Mouse (Mus musculus) layer of hippocampus, postnatal 25 days (tissue): Measurements from ENCODE around the gene Dclre1a. TPM values are rescaled to one million over a fixed set of nuclear protein-coding genes. Genes with fewer than 3 reads are reported as not detected.
A peak's percentile ranks its signal among the peaks of the same experiment; 100 is the strongest.
"Not testable (repeated sequence)": the region's sequence is repeated elsewhere in the genome, so short reads cannot be mapped to it uniquely, and the experiment has no call there.

Experiments used
- DNase-seq, 2 experiments: peaks; one replicate each; pipeline ENCODE4 v3.0.0; 2022; ENCODE audit warnings: mixed read lengths in 2 of 2, low spot score in 1 of 2; ENCODE audit errors: extremely low spot score in 1 of 2
- total RNA-seq, 2 experiments: library from RNA; stranded (reverse); gene quantifications; 2 replicates each; pipeline ENCODE4 v1.2.3; 2021

Dclre1a gene
- total RNA-seq, 2 experiments from 2014 or later, result 5.3 to 8.5 TPM

DNA sequence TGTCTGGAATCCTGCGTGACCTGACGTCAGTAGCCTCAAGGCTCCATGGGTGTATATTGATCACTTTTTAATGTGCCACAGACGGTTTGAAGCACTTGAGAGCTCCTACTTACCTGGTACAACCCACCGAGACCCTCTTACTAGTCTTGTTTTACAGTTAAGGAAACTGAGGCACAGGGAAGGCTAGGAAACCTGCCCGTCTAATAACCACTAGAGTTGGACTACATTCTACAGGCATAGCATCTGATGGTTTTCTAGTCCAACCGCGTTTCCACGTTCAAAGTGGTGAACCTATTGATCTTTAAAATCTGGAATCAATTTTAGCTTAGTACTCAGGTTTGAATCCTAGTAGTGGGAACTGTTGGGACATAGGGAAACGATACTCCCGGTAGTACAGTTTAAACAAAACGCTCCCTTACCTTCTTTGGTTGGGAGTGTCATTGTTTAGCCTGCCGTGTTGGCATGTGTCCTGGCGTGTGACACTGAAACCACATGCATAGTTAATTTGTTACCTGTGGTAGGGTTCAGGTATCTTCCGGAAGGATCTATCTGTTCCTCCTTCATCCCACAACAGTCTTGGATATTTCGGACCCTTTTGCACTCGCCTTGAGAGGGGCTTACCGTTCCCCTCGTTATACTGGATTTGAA lies 1.1 kb upstream of the Dclre1a start:
- DNase-seq, result no peak

DNA sequence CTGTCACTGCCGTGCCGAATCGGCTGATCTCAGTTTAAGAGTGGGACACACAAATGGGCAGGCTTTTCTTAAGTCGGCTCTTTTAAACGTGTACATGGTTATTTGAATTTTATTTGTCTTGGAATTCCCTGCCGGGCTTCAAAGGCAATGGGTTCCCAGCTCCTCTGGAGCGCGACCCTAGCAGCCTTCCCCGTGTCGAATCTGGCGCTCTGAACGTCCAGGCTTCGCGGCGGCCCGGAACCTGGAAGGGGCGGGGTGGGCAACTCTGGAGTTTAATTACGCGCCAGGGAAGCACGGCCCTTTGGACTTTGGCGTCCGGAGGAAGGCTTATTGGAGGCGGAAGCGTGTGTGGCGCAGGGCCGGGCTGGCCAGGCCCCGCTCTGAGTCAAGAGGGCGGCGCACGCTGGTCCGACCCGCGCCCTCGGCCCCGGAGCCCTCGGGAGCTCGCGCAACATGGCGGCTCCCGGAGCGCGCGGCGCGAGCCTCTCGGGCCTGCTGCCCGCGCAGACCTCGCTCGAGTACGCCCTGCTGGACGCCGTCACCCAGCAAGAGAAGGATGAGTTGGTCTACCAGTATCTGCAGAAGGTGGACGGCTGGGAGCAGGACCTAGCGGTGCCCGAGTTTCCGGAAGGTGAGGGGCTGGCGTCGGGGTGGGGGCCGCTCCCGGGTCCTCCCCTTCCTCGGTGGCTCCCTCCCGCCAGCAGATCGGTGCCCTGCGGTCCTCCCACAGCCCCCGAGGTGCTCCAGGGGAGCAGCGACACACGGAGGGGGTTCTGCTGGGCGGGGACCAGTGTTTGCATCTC lies 409 bp upstream of the Dclre1a start, which contains the start of gene Nhlrc2:
Gene Nhlrc2, plus strand, starts transcription at position 32 of the 803 bp plus-strand sequence.
- peak; percentile 74 to 77 for DNase-seq

DNA sequence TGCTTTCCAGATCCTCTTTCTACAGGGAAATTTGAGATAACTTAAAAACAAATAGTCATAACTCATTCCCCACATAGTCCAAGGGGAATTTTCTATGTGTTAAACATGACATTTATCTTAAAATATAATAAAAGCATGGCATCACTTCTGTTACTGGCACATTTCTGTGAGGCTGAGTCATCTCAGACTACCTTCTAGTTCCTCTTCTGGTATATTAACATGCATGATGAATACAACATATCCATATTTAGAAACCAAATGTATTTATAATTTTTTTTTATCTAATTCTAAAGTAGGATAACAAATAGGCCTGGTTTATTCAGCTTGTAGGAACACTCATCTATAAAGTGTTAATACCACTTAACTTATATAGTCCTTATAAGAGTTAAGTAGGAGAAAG lies 2.0 kb downstream of the Dclre1a start:
- no peak for DNase-seq

DNA sequence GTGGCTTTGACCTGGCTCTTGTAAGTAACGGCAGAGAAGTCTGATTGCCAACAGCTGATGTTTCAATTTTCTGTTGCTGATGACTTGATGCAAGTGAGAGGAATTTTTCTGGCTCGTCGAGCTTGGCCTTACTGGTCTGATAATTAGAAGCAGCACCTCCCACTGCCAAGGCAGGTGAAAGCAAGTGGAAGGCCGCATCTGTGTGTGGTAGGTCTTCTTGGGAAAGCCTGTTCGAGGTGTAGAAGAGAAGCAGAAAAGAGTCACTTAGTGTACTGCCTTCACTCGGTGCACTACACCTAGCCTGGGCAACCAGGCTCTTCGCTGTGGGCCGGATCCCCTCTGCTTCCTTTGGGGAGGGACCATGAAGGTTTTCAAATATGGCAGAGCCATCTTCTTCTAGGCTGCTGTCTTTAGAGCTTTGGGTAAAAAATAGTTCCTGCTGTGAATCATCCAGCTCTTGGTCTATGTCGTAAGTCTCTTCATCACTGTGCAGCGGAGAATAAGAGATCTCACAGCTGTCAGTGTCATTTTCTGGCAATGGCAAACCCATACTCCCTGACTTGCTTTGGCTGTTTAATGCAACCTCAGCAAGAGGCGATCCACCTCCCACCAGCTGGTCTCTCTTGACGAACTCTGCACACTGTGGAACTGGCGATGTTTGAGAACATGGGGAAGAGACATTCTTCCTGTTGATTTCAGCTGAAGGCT lies 3.2 kb downstream of the Dclre1a start:
- DNase-seq, result no peak

DNA sequence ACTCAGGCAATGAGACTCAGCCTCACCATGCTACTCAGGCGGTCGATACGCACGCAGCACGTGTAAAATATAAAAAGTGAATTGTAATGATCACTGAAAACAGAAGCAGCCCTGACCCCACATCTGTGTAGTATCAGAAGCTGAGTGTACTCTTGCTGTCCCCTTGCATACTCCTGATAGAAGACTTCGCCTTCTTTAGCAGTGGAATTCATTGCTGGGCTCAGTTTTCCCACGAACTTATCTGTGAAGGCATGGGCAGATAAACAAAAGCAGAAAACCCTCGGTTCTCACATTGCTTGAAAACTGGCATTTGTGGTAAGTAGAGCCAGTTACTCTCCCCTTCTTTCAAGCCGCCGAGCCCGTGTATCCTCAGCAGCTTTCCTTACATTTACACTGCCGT lies 4.7 kb downstream of the Dclre1a start:
- no peak for DNase-seq

DNA sequence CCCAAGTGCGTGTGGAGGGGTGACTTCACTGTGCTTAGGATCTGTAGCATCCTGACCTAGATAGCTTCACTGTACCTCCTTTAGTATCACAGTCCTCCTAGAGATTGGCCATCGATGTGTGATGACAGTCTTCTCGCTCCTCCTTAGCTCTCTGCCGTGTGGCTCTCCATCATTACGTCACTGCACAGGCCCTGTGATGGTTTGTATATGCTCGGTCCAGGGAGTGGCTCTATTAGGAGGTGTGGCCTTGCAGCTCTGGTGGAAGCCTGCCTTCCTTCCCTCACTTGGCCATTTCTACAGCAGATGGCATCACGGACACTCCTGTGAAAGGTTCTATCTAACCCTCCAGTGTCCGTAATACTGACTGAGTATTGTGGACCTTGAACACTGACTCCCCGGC lies 12.3 kb downstream of the Dclre1a start:
- DNase-seq, result no peak

DNA sequence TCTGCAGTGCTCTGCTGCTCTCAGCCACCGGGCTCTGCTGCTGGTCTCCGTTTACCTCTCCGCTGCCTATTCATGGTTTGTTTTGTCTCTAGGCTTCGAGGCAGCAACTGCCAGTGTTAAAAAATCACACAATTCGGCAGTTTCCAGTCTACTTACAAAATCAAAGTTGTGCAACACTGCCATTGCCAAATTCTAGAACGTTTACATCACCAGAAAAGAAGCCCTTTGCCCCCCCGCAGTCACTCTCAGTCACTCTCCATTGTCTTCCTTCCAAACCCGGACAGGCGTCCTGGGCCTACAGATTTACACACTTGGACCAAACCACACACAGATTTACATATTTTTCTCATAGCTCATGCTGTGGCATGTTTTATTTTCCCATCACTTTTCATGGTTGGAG lies 13.0 kb downstream of the Dclre1a start:
- no peak for DNase-seq

DNA sequence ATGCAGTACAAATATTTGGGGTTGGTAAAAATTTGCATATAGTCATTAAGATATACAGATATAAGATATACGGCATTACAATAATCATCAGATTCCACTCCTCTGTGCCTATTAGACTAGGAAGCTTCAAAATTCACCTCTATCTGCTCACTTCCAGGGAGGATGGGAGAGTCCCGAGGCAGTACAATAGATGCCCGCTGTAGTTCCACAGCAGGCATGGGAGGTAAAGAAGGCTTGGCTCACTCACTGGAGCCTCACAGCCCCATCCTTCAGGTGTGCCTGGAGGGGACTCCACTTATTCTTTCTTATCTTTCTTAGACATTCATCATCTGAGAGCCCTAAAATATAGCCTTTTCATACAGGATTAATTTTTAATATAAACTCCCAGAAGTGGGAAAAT lies 13.7 kb downstream of the Dclre1a start:
- DNase-seq, result no peak

DNA sequence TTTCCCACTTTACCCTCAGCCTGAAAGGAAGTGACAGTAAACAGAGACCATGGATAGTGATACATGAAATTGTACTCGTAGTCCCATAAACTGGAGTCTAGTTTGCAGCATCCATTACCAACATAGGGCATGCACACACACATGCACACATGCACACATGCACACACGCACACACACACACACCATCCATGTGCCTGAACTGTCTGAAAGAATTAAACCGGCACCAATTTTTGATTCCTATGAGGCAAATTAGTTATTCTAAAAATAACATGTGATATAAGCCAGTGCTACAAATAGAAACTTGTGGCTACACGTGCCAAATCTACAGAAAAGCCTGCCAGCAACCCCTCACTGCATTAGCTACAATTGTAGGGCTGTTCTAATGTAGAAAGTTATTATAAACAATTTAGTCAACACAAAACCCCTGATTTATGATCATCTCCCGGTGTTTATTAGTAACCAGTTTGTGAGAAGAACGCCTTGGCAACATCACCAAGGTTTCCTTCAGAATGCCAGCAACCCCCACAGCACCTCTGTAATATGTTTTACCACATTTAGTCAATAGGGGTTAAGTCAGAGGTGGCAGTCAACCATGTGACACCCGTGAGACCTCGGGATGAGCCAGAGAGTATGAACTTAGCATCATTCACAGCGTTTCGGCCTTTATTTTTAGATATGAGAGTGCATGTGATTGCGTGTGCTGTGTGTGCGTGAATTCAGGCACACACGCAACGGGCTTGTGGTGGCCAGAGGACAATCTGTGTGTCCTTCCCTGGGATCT lies 14.5 kb downstream of the Dclre1a start:
- no peak for DNase-seq

DNA sequence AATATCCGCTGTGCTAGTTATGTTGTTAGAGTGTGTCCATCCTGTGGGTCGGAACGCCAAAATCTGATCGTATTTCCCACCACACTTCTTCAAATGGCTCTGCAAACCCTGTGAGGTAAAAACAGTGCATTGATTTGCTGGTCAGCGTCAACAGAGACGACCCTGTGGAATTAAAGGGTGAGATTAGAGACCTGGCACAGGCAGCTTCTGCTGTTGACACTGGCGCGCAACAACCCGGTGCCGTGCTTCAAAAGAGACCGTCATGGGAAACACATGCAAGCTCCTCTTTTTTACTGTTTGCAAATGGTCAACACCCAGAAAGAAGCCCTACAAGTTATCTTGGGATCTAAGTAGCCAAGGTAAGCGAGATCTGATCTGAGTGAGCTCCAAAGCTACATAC lies 16.8 kb downstream of the Dclre1a start:
- no peak for DNase-seq

DNA sequence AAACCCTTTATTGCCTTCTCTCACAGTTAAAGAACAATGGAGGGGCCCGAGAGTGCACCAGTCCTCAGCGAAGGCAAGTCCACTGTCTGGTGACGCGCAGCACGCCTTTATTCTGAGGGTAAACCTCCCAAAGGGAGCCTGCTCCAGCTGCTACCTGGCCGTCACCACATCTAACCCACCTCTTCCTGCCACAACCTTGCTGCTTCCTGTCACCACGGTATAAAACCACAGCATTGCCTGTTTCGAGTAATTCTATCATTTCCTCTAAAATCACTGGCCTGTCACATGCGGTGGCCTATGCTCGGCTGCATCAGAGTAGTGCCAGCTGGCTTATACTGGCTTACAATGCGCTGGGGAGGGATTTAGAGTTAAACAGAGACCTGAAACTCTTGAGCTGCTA lies 17.5 kb downstream of the Dclre1a start:
- not testable (repeated sequence) for DNase-seq

DNA sequence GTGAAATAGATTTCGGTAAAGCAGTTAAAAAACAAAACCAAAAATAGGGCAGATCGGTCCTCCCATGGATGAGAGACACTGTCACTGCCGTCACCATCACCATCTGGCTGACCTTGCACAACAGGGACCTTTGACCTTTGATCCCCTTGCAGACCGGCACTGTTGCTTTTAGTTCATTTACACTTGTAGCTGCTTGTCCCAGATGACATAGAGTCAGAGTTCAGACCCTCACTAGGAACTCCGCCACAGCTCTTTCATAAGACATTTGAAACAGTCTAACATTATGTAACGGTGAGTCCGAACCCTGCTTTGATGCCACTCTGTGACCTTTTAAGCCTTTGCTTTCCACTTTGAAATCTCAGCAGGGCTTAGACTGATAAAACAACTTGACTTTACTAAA lies 28.6 kb downstream of the Dclre1a start:
- not testable (repeated sequence) for DNase-seq

DNA sequence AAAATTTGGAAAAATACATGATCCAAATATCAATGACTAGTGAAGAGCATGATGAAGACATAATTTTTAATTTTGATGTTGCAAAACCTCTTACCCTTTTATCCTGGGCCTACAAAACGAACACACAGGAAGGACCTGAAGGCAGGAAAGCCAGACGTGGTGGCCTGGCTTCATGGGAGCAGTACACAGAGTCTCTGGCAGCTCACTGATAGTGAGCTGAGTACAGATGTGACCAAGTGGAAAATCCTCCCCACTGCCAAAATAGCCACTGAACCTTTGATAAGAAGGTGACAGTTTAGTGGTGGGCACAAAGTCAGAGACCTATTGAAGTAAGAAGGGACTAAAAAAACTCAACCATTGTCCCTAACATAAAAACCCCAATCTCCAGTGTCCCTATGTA lies 34.5 kb downstream of the Dclre1a start:
- not testable (repeated sequence) for DNase-seq

DNA sequence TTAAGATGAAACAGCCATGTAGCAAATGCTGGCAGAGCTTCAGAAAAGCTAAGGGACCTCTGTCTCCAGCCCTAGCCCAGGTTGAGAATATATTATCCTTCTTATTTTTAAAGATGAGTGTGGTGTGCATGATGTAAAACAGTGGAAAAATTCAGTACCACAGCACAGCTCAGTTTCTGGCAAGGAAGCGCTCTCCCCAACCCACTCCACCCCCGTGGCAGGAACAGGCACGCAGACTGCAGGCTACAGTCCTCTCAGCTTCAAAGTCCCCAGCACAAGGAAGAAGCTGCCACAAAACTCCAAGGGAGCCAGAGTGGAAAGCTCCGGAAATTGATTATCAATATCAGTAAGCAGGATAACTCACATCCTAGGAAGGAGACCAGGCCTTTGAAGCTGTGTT lies 36.8 kb downstream of the Dclre1a start:
- DNase-seq, result not testable (repeated sequence)

DNA sequence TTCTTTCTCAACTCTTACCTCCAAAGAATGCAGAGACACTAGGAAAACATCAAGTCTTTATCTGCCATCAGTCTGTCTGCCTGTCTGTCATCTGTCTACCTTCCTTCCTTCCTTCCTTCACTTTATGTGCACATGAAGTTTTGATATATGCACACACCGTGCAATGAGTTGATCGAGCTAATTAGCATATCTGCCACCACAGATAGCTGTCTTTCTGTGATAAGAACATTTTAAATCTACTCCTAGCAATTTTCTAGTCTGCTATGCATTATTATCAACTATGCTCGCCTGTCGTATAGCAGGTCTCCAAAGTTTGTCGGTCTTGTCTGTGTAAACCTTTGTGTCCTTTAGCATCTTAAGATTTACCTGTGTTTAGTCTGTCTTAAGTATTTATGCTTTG lies 44.5 kb downstream of the Dclre1a start:
- not testable (repeated sequence) for DNase-seq

DNA sequence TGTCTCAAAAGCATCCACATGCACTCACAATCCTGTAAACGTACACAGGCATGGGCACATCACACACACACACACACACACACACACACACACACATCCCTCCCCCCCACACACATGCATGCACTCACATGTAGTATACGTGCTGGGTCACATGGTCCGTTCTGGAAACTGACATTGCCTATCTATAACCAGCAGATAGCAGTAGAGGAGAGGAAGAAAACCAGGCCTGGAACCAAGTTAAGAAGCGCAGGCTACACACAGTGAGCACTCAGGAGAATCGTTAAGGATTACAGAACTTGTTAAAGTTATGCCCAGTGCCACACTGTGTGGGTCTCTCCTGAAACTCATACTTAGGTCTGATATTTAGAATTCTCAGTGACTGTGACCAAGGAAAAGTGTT lies 45.0 kb downstream of the Dclre1a start:
- not testable (repeated sequence) for DNase-seq

DNA sequence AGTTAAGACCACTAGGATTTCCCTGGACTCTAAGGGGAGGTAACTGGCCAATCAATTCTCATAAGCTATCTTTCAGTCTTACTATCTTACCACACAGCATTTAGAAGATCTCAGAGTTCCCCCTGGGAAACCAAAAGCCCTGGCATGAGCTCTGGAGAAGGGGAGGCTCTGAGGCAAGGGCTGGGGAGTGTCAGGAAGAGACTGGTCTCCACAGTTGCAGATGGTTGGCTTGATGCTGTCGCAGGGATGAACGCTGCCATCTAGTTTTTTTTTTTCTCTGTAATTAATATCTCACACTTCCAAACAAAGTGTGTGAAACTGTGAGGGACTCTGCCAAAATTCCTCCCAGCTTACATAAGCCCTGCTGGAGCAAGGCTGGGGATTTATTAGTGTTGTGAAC lies 53.9 kb downstream of the Dclre1a start:
- not testable (repeated sequence) for DNase-seq

DNA sequence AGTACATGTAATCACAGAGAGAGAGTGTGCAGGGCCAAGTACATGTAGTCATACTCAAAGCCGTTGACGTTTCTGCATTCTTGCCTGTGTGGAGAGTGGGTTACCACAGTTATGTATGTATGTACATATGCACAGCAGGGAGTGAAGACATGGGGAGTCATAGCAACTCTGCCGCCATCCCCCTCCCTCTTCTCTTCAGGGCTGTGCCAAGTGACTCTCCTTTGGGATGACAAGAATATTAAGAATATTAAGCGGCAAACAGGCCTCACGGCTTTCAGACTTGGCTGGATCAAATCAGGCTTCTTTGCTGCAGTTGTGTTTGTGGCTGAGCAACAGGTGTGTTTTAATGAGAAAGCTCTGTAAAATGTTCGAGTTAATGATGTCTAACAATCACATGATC lies 58.4 kb downstream of the Dclre1a start:
- DNase-seq, result no peak

DNA sequence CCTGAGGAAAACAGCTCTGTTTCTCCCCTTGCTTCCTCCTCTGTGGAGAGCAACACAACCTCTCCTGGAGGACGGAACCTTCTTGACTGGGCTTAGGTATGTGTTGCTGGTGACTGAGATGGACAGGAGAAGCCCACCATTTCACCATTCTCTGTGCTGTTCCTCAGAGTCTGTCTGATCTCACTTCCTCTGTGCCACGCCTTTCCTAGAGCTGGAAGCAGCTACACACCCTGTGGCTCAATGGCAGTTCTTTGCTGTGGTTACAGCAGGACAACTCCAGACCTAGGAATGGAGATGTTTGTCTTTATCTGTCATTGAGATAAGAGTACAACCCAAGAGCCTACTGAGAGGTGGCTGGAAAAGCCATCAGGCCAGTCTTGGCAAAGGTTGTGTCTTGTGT lies 60.7 kb downstream of the Dclre1a start:
- no peak for DNase-seq

DNA sequence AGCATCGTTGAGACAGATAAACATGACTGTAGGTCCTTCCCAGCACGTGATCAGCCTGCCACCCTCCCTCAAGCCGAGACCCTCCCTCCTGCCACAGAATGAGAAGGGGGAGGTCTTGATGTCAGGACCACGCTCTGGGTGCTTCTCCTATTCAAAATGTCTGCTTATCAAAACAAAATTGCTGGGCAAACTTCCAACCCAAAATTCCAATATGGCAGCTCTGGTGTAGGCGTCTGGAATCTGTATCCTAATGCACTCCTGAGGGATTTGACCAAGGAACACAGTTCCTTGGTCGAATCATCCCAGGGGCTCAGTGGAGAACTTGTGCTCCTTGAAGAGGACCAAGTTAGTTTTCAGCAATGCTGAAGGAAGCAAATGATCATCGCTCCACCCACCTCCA lies 61.1 kb downstream of the Dclre1a start:
- no peak for DNase-seq
